Mouse (Mus musculus): ENCODE measurements around the gene Kat6b.
"Not testable (repeated sequence)": the region's sequence is repeated elsewhere in the genome, so short reads cannot be mapped to it uniquely, and the experiment has no call there.

The Kat6b gene

GRCm38 (mm10) chr14:21481231-21481630, at the start of gene Kat6b:
Gene Kat6b, plus strand, starts transcription at chr14:21481434.
- DNase-seq (ENCODE audit: low spot score in 2 of 2): no peak

- DNase-seq (ENCODE audit: low spot score in 2 of 2): no peak
Observed at GRCm38 (mm10) chr14:21433415-21433814, 47.8 kb upstream of the Kat6b start.

- no peak for DNase-seq (ENCODE audit: low spot score in 2 of 2)
Observed at GRCm38 (mm10) chr14:21433995-21434394, 47.2 kb upstream of the Kat6b start.

- no peak for DNase-seq (ENCODE audit: low spot score in 2 of 2)
Observed at GRCm38 (mm10) chr14:21434686-21435085, 46.5 kb upstream of the Kat6b start.

GRCm38 (mm10) chr14:21439785-21440184, 41.4 kb upstream of the Kat6b start:
- DNase-seq (ENCODE audit: low spot score in 2 of 2): no peak

- no peak for DNase-seq (ENCODE audit: low spot score in 2 of 2)
Observed at GRCm38 (mm10) chr14:21440526-21440925, 40.7 kb upstream of the Kat6b start.

GRCm38 (mm10) chr14:21441772-21442533, 39.3 kb upstream of the Kat6b start:
- no peak for DNase-seq (ENCODE audit: low spot score in 2 of 2)

DNA sequence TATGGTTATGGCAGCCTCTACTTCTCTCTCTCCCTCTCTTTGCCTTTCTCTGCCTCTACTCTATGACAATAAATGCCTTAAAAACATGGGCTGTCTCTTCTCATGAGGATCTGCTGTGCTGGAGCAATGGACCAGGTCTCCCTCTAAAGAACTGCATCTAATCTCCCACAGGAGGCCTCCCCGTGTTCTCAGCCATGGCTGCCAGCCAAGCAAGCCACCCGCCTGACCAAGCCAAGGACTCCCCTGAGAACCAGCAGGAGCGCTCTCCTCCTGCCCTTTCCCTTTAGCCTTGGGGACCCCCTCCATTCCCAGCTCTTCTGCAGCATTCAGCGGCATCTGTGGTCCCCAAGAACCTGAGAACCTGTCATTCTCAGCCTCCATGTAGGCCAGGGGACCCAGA, 28.7 kb upstream of the Kat6b start:
- DNase-seq (ENCODE audit: low spot score in 2 of 2): no peak

- DNase-seq (ENCODE audit: low spot score in 2 of 2): no peak
Observed at GRCm38 (mm10) chr14:21453896-21454295, 27.3 kb upstream of the Kat6b start.

DNA sequence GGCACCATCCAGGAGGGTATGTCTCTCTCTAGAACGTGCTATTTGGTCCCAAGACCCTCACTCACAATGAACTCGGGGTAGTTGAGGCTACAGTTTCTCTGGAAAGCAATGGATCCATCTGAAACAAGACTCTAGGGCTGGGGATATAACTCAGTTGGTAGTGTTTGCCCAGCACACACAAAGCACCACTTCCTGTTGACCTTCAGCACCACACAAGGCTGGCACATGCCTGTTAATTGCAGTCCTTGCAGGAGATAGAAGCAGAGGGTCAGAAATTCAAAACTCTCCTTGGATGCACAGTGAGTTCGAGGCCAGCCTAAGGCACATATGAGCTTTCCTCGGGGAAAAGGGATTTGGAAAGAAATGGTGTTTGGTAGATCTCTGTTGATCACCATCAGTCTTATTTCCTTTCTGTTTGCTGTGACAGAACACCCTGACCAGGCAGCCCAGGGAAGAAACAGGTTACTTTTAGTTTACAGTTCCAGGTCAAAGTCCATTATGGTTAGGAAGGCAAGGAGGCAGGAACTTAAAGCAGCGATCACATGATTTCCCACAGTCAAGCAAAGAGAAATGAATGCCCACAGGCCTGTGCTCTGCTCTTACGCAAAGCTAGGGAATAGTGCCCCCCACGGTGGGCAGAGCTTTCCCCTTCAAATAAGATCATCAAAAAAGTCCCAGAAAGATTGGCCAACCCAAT, 25.4 kb upstream of the Kat6b start:
- no peak for DNase-seq (ENCODE audit: low spot score in 2 of 2)

- DNase-seq (ENCODE audit: low spot score in 2 of 2): no peak
Observed at GRCm38 (mm10) chr14:21456526-21456925, 24.7 kb upstream of the Kat6b start.

GRCm38 (mm10) chr14:21457876-21458275, 23.4 kb upstream of the Kat6b start:
- no peak for DNase-seq (ENCODE audit: low spot score in 2 of 2)

DNA sequence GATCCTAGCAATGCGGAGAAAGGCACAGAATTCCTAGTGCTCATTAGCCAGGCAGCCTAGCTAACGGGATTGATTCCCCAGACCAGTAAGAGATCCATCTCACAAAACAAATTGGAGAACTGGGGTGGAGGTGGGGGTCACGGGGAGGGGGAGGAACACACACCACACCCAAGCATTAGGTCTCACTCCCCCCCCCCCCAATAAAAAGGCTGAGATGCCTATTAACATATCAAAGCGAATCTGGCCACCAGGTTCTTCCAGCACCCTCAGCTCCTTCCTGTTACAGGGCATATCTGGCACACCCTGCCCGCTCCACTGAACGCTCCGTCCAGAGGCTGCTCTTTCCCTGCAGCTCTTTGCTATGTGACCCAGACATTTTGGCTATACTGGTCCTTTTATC, 22.5 kb upstream of the Kat6b start:
- no peak for DNase-seq (ENCODE audit: low spot score in 2 of 2)

GRCm38 (mm10) chr14:21459163-21459562, 22.1 kb upstream of the Kat6b start:
- DNase-seq (ENCODE audit: low spot score in 2 of 2): no peak

GRCm38 (mm10) chr14:21462398-21462797, 18.8 kb upstream of the Kat6b start:
- DNase-seq (ENCODE audit: low spot score in 2 of 2): no peak

DNA sequence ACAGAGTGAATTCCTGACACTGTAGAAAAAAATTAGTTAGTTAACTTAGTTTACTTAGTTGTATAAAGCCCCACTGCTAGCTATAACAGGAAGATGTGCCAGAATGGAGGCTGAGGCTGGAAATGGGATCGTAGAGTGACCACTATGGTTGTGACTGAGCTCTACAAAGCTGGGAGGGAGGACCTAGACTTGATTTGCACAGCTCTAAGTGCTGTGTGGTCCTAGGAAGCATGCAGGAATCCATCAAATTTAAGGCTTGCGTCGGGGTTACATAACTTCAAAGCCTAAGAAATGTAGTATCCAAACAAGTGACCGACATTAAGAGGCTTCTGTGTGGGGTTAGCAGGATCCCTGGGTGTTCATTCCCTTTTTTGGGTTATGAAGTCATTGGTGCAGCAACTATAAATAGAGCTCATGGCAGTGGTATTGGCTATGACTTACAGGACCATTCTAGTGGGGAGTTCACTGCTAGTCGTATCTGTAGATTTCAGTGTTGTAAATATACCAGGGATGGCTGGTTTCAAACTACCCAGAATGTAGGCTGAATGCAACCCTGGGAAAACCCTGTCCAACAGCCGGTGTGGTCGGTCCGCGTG, 18.0 kb upstream of the Kat6b start:
- DNase-seq (ENCODE audit: low spot score in 2 of 2): no peak

GRCm38 (mm10) chr14:21470386-21470785, 10.8 kb upstream of the Kat6b start:
- no peak for DNase-seq (ENCODE audit: low spot score in 2 of 2)

DNA sequence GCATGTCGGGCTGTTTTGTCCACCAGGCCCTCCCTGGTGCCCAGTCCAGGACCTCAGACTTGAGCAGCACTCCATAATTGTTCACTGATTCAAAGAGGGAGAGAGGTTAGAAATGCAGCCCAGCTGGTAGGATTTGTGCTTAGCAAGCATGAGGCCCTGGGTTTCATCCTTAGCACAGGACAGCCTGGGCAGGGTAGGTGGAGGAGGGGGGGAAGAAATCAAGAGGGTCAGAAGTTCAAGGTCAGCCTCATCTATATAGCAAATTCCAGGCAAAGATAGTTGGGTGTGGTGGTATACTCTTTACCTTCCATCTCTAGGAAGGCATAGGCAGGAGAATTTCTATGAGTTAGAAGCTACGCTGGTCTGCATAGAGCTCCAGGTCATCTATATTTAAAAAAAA, 9.3 kb upstream of the Kat6b start:
- no peak for DNase-seq (ENCODE audit: low spot score in 2 of 2)

DNA sequence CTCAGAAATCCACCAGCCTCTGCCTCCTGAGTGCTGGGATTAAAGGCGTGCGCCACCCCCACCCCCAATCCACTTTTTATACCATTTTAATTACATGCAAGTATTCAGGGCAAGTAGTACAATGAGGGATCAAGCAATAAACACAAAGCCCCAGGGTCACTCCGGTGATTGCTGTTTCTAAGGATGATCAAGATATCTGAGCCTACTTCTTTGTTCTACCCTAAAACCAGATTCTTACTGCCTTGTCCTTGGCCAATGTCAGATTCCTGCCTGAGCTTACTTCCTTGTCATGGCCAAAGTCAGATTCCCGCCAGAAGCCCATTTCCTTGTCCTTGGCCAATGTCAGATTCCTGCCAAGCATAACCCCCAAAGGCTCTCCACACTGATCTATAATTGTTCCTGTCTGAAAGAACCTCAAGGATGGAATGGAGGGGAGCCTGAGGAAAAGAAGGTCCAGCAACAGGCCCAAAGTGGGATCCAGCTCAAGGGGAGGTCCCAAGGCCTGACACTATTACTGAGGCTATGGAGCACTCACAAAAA, 6.6 kb upstream of the Kat6b start:
- DNase-seq (ENCODE audit: low spot score in 2 of 2): not testable (repeated sequence)

DNA sequence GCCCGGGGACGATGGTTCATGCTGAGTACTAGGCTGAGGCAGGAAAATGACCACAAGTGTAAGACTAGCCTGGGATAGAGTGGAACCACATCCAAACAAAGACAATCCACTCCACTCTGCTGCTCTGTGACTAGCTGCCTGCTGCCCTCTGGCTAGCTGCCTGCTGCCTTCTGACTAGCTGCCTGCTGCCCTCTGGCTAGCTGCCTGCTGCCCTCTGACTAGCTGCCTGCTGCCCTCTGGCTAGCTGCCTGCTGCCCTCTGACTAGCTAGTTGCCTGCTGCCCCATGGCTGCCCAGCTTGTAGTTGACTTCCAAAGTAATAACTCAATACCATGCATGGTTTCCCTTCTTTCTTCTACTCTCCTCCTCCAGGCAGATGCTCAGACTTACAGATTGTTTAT, 4.1 kb upstream of the Kat6b start:
- no peak for DNase-seq (ENCODE audit: low spot score in 2 of 2)

DNA sequence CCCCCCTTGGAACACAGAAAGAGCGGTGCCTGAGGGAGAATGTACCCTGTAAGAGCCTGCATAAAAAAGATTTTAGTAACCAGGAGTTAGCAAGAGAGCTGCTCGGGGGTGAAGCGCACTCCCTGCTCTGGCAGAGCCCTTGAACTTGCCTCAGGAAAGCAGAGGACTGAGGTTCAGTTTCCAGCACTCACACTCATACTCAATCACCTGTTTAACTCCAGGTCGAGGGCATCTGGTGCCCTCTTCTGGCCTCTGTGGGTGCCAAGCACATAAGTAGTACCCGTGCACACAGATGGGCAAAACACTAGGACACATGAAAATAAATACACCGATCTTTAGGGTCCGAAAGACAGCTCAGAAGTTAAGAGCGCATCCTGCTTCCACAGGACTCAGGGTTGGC, 1.7 kb upstream of the Kat6b start:
- no peak for DNase-seq (ENCODE audit: low spot score in 2 of 2)

DNA sequence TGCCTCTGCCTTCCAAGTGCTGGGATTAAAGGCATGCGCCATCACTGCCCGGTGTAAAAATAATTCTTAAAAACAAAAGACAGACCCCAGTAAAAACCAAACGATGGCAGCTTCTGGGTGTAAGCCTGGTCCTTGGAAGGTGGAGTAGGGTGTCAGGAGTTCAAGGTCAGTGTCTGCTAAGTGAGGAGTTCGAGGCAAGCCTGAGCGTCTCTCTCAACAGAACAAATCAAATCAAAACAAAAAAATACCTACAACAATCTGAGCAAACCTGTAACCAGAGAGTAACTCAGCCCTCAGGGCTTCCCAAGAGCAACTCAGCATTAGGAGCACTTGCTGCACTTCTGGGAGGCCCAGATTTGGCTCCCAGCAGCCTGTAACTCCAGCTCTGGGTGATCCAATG, 1.0 kb upstream of the Kat6b start:
- no peak for DNase-seq (ENCODE audit: low spot score in 2 of 2)

- DNase-seq (ENCODE audit: low spot score in 2 of 2): no peak
Observed at GRCm38 (mm10) chr14:21484199-21484598, 3.0 kb downstream of the Kat6b start.

Measured in right cerebral cortex, postnatal 36 days (tissue).